Mouse (Mus musculus) liver, embryonic 11.5 days (tissue): ENCODE measurements at regions not wholly inside any gene's neighbourhood (a gene's known extent, or its start where the extent isn't known, plus 50 kb on each side); places are given as distances from the start of the nearest gene placed in this dataset.
A peak's percentile ranks its signal among the peaks of the same experiment; 100 is the strongest.

ENCODE experiments used
- ATAC-seq: fragments of 200-750 bp; cut with Nextera tagmentation; replicated peaks from 2 replicates; pipeline ENCODE4 v1.8.0; 2017; ENCODE audit warnings: moderate number of reproducible peaks, mild to moderate bottlenecking, moderate TSS enrichment, moderate library complexity; ENCODE audit not compliant: low FRiP score
- DNase-seq: peaks from one replicate; pipeline ENCODE4 v3.0.0-alpha.2; 2017; ENCODE audit warnings: low spot score
- H3K27ac ChIP-seq: fragments of 300-500 bp; sonication (generic); 2 replicates; pipeline ENCODE4 v1.5.1; 2014; ENCODE audit warnings: mild to moderate bottlenecking, low read depth, low read length, control low read depth
- H3K27me3 ChIP-seq: fragments of 300-500 bp; sonication (generic); replicated peaks from 2 replicates; pipeline ENCODE4 v1.6.1; 2014; ENCODE audit warnings: low read length, mixed read lengths; ENCODE audit not compliant: control insufficient read depth, insufficient read depth
- H3K36me3 ChIP-seq: fragments of 300-500 bp; sonication (generic); 2 replicates; pipeline ENCODE4 v1.6.1; 2014; ENCODE audit warnings: mild to moderate bottlenecking, low read length, moderate library complexity, mixed read lengths; ENCODE audit not compliant: control insufficient read depth, insufficient read depth
- H3K4me1 ChIP-seq: fragments of 300-500 bp; sonication (generic); replicated peaks from 2 replicates; pipeline ENCODE4 v1.6.1; 2014; ENCODE audit warnings: low read length, mixed read lengths; ENCODE audit not compliant: control insufficient read depth, insufficient read depth
- H3K4me2 ChIP-seq: fragments of 300-500 bp; sonication (generic); 2 replicates; pipeline ENCODE4 v1.6.1; 2014; ENCODE audit warnings: mild to moderate bottlenecking, control low read depth, moderate library complexity
- H3K4me3 ChIP-seq: fragments of 300-500 bp; sonication (generic); 2 replicates; pipeline ENCODE4 v1.5.1; 2014; ENCODE audit warnings: low read depth, low read length, control low read depth
- H3K9ac ChIP-seq: fragments of 300-500 bp; sonication (generic); 2 replicates; pipeline ENCODE4 v1.6.1; 2014; ENCODE audit warnings: low read depth, low read length, control low read depth
- H3K9me3 ChIP-seq: fragments of 300-500 bp; sonication (generic); 2 replicates; pipeline ENCODE4 v1.6.1; 2016; ENCODE audit warnings: low read length, inconsistent platforms, mixed read lengths; ENCODE audit not compliant: control insufficient read depth
- WGBS: fragments of 180-500 bp; shearing (Covaris S2); extraction: QIAGEN DNeasy Blood & Tissue Kit; methylation state at CpG from one replicate; pipeline ENCODE4 v1.1.7; 2014; 5-methylcytosine and 5-hydroxymethylcytosine counted together

DNA sequence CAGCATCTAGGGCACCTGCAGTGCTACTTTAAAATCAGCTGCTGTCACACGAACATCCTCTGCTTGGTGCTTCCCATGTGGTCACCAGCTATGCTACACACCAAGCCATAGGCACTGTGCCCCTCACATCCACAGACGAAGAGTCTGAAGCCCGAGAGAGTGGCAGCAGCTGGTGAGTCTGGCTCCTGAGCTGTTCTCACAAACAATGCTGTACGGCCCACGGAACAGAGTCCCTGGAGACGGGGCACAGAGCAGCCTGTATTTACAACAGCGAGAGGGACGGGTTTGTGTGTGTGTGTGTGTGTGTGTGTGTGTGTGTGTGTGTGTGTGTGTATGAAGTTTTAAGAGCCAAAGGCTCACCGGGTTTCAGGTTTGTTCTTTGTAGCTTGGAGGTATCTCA is 50.7 kb upstream of the Ralgps2 start:
- ATAC-seq (no peak), DNase-seq (no peak)
- no peaks in the 10 kb centered on the region for H3K27me3 ChIP-seq
- no peak overlapping the region for H3K9ac ChIP-seq
- no peak overlapping the region for H3K4me3 ChIP-seq
- 63% methylated on average over 9 of the region's 9 CpGs for WGBS
- peaks cover 43% of the 10 kb centered on the region for H3K4me1 ChIP-seq
- H3K36me3 ChIP-seq, result no peaks in the 10 kb centered on the region
- H3K27ac ChIP-seq, result no peak overlapping the region
- no peaks in the 10 kb centered on the region for H3K9me3 ChIP-seq
- H3K4me2 ChIP-seq, result no peak overlapping the region

DNA sequence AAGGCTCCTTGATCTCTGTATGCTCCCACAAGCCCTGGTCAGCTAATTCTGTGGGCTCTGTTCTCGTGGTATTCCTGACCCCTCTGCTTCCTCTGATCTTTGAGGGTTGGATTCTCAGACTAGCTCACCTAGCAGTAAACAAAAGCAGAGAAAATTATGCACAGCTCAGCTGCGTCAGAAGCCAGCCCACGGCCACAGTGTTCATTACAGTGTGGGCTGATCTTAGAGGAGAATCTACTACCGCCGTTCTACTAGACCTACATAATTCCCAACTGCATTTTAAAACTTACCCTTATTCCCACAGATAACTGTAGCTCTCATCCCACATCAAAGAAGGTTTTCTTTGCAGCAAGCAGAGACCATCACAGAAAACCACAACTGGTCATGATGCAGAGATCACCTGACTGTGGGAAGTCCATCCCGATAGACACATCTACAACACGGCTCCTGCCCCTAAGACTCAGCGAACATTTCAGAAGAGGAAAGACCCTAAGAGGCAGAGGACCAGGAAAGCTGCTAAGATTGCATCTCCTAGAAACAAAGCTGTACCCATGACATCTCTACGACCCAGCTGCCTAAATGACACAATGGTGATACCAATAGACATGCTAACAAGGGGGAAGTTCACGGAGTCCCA is 49.8 kb upstream of the Ralgps2 start:
- Histone ChIP-seq H3K9me3 (no peaks in the 10 kb centered on the region), H3K4me3 (no peak overlapping the region), H3K27me3 (no peaks in the 10 kb centered on the region), H3K9ac (no peak overlapping the region), H3K4me1 (peaks cover 45% of the 10 kb centered on the region), H3K27ac (peak overlapping the region; percentile 19; the same call in 1 of the 2 replicates), H3K4me2 (no peak overlapping the region; the same call in 1 of the 2 replicates), H3K36me3 (no peaks in the 10 kb centered on the region)
- DNase-seq (no peak), ATAC-seq (no peak)
- 67% methylated on average over 10 of the region's 10 CpGs for WGBS
